Mouse (Mus musculus): ENCODE measurements at regions not wholly inside any gene's neighbourhood (a gene's known extent, or its start where the extent isn't known, plus 50 kb on each side); places are given as distances from the start of the nearest gene placed in this dataset.

- in situ Hi-C loops (cut with MboI) = no loop called here
Observed at GRCm38 (mm10) chr12:39952854-39953253, 85.0 kb downstream of the Arl4a start.

GRCm38 (mm10) chr12:39951911-39952310 lies 85.9 kb downstream of the Arl4a start:
- in situ Hi-C loops (cut with MboI) = no loop called here

- in situ Hi-C loops (cut with MboI) = no loop called here
Observed at GRCm38 (mm10) chr12:39950270-39950801, 87.5 kb downstream of the Arl4a start.

GRCm38 (mm10) chr12:39942910-39943309 lies 94.9 kb downstream of the Arl4a start:
- in situ Hi-C loops (cut with MboI) = no loop called here

GRCm38 (mm10) chr12:39941162-39941561 lies 96.7 kb downstream of the Arl4a start:
- in situ Hi-C loops (cut with MboI) = no loop called here

GRCm38 (mm10) chr12:39939017-39939416 lies 98.8 kb downstream of the Arl4a start:
- in situ Hi-C loops (cut with MboI) = no loop called here

- in situ Hi-C loops (cut with MboI) = no loop called here
Observed at GRCm38 (mm10) chr12:39938211-39938610, 99.6 kb downstream of the Arl4a start.

- in situ Hi-C loops (cut with MboI) = no loop called here
Observed at GRCm38 (mm10) chr12:39936331-39936730, 101.5 kb downstream of the Arl4a start.

- in situ Hi-C loops (cut with MboI) = no loop called here
Observed at GRCm38 (mm10) chr12:39935775-39936174, 102.0 kb downstream of the Arl4a start.

GRCm38 (mm10) chr12:39934877-39935276 lies 102.9 kb downstream of the Arl4a start:
- in situ Hi-C loops (cut with MboI) = no loop called here

- in situ Hi-C loops (cut with MboI) = no loop called here
Observed at GRCm38 (mm10) chr12:39931251-39931650, 106.6 kb downstream of the Arl4a start.

GRCm38 (mm10) chr12:39927902-39928301 lies 109.9 kb downstream of the Arl4a start:
- in situ Hi-C loops (cut with MboI) = no loop called here

GRCm38 (mm10) chr12:39927014-39927413 lies 110.8 kb downstream of the Arl4a start:
- in situ Hi-C loops (cut with MboI) = no loop called here

GRCm38 (mm10) chr12:39921481-39921880 lies 116.3 kb downstream of the Arl4a start:
- in situ Hi-C loops (cut with MboI) = no loop called here

- in situ Hi-C loops (cut with MboI) = no loop called here
Observed at GRCm38 (mm10) chr12:39920466-39920913, 117.3 kb downstream of the Arl4a start.

GRCm38 (mm10) chr12:39919909-39920308 lies 117.9 kb downstream of the Arl4a start:
- in situ Hi-C loops (cut with MboI) = no loop called here

- in situ Hi-C loops (cut with MboI) = no loop called here
Observed at GRCm38 (mm10) chr12:39888493-39888892, 149.3 kb downstream of the Arl4a start.

GRCm38 (mm10) chr12:39885366-39885765 lies 152.5 kb downstream of the Arl4a start:
- in situ Hi-C loops (cut with MboI) = no loop called here

GRCm38 (mm10) chr12:39880309-39880708 lies 157.5 kb downstream of the Arl4a start:
- in situ Hi-C loops (cut with MboI) = no loop called here

- in situ Hi-C loops (cut with MboI) = no loop called here
Observed at GRCm38 (mm10) chr12:39873917-39874316, 163.9 kb downstream of the Arl4a start.

- in situ Hi-C loops (cut with MboI) = no loop called here
Observed at GRCm38 (mm10) chr12:39861797-39862196, 176.0 kb downstream of the Arl4a start.

GRCm38 (mm10) chr12:39851610-39852009 lies 186.2 kb downstream of the Arl4a start:
- in situ Hi-C loops (cut with MboI) = no loop called here

GRCm38 (mm10) chr12:39849346-39850058 lies 188.3 kb downstream of the Arl4a start:
- in situ Hi-C loops (cut with MboI) = no loop called here

- in situ Hi-C loops (cut with MboI) = no loop called here
Observed at GRCm38 (mm10) chr12:39840615-39841014, 197.2 kb downstream of the Arl4a start.
